In genomic region chr2:101829013-101829412, GRCm38 (mm10) we compare ENCODE assay signal across 18 mouse cellular contexts.
"Had no signal": no experiment of that assay in that cellular context is flagged by ENCODE, and none has a peak within 500 bp of the region (broad histone marks: within the 10 kb centered on the region; RNA-seq: fewer than 3 reads in every experiment).

No protein-coding gene starts in this region.

- H3K4me3 ChIP-seq: midbrain, embryonic 10.5 days; midbrain, embryonic 13.5 days; midbrain, embryonic 15.5 days; myocyte; neural tube, embryonic 13.5 days; neural tube, embryonic 15.5 days had no signal

- H3K27ac ChIP-seq: midbrain, embryonic 10.5 days; midbrain, embryonic 13.5 days; midbrain, embryonic 15.5 days; neural tube, embryonic 13.5 days; neural tube, embryonic 15.5 days had no signal

- ATAC-seq: midbrain, embryonic 13.5 days; midbrain, embryonic 15.5 days had no signal

- H3K36me3 ChIP-seq: midbrain, embryonic 10.5 days; midbrain, embryonic 13.5 days; midbrain, embryonic 15.5 days; neural tube, embryonic 13.5 days; neural tube, embryonic 15.5 days had no signal

- H3K4me2 ChIP-seq: lung, embryonic 14.5 days; midbrain, embryonic 13.5 days; midbrain, embryonic 15.5 days; neural tube, embryonic 13.5 days; neural tube, embryonic 15.5 days had no signal

- H3K27me3 ChIP-seq: midbrain, embryonic 13.5 days; midbrain, embryonic 15.5 days; neural tube, embryonic 13.5 days; neural tube, embryonic 15.5 days had no signal

- H3K4me1 ChIP-seq: neural tube, embryonic 13.5 days; neural tube, embryonic 15.5 days had no signal

- DNase-seq: lung, adult 18-20 months; lung, embryonic 14.5 days; lung, postnatal 10 days; lung, postnatal 4 days; retina, postnatal 1 day; right cerebral cortex, adult 18-20 months; right cerebral cortex, postnatal 25 days; right cerebral cortex, postnatal 4 days; spleen, adult 18-20 months; thymus, adult 18-20 months; thymus, postnatal 14 days; thymus, postnatal 36 days had no signal

- H3K9me3 ChIP-seq: midbrain, embryonic 10.5 days; midbrain, embryonic 13.5 days; midbrain, embryonic 15.5 days; neural tube, embryonic 13.5 days; neural tube, embryonic 15.5 days had no signal

- H3K9ac ChIP-seq: lung, embryonic 14.5 days; midbrain, embryonic 13.5 days; midbrain, embryonic 15.5 days; neural tube, embryonic 13.5 days; neural tube, embryonic 15.5 days had no signal
